Mouse (Mus musculus): ENCODE measurements around the gene Ptpn22. TPM values are rescaled to one million over a fixed set of nuclear protein-coding genes. Genes with fewer than 3 reads are reported as not detected.
"Not testable (repeated sequence)": the region's sequence is repeated elsewhere in the genome, so short reads cannot be mapped to it uniquely, and the experiment has no call there.

Ptpn22 gene
- polyA plus RNA-seq (2014; fragmentation: Nextera tagmentation; extraction: Ambion mirVana) = 0.76 and 0.96 TPM in 2 replicates

GRCm38 (mm10) chr3:103858881-103859801, at the start of gene Ptpn22:
Gene Ptpn22, plus strand, starts transcription at chr3:103859795.
- Histone ChIP-seq H3K9me3 (ENCODE audit: control insufficient read depth, low read length) (no peaks in the 10 kb centered on the region), H3K27me3 (replicated peaks; ENCODE audit: control insufficient read depth, insufficient read depth, low read length) (no peaks in the 10 kb centered on the region), H3K4me2 (ENCODE audit: low read depth, low read length) (no peak within 1 kb of the TSS), H3K4me3 (ENCODE audit: low read depth, low read length) (no peak within 1 kb of the TSS), H3K36me3 (ENCODE audit: control insufficient read depth, insufficient read depth, low read length) (no peaks in the 10 kb centered on the region), H3K4me1 (ENCODE audit: control insufficient read depth, insufficient read depth, low read length) (no peaks in the 10 kb centered on the region), H3K27ac (replicated peaks; ENCODE audit: low read depth, low read length) (no peak within 1 kb of the TSS), H3K9ac (ENCODE audit: low read depth, low read length) (no peak within 1 kb of the TSS)
- WGBS = 63% methylated on average over 12 of the region's 12 CpGs
- DNase-seq (ENCODE audit: low spot score) (no peak), ATAC-seq (ENCODE audit: low read depth) (no peak)

- Histone ChIP-seq H3K4me3 (ENCODE audit: low read depth, low read length) (peak overlapping the region; percentile 85), H3K9ac (ENCODE audit: low read depth, low read length) (peak overlapping the region; percentile 87), H3K27me3 (replicated peaks; ENCODE audit: control insufficient read depth, insufficient read depth, low read length) (no peaks in the 10 kb centered on the region), H3K27ac (replicated peaks; ENCODE audit: low read depth, low read length) (peak overlapping the region; percentile 93), H3K36me3 (ENCODE audit: control insufficient read depth, insufficient read depth, low read length) (peaks cover 31% of the 10 kb centered on the region), H3K4me1 (ENCODE audit: control insufficient read depth, insufficient read depth, low read length) (peaks cover 7% of the 10 kb centered on the region), H3K9me3 (ENCODE audit: control insufficient read depth, low read length) (no peaks in the 10 kb centered on the region), H3K4me2 (ENCODE audit: low read depth, low read length) (peak overlapping the region; percentile 76)
- DNase-seq (ENCODE audit: low spot score) = no peak
- peak; percentile 44; the same call in 1 of the 2 replicates for ATAC-seq (ENCODE audit: low read depth)
- WGBS = under 1% methylated on average over 14 of the region's 14 CpGs
Observed at GRCm38 (mm10) chr3:103809799-103810150, 49.8 kb upstream of the Ptpn22 start.

- H3K9me3 ChIP-seq (ENCODE audit: control insufficient read depth, low read length) = no peaks in the 10 kb centered on the region
- H3K4me1 ChIP-seq (ENCODE audit: control insufficient read depth, insufficient read depth, low read length) = peaks cover 7% of the 10 kb centered on the region
- WGBS = 93% methylated on average over 6 of the region's 6 CpGs
- H3K27ac ChIP-seq (replicated peaks; ENCODE audit: low read depth, low read length) = no peak overlapping the region
- H3K4me2 ChIP-seq (ENCODE audit: low read depth, low read length) = no peak overlapping the region
- DNase-seq (ENCODE audit: low spot score) = no peak
- H3K4me3 ChIP-seq (ENCODE audit: low read depth, low read length) = no peak overlapping the region
- H3K9ac ChIP-seq (ENCODE audit: low read depth, low read length) = no peak overlapping the region
- ATAC-seq (ENCODE audit: low read depth) = no peak
- H3K27me3 ChIP-seq (replicated peaks; ENCODE audit: control insufficient read depth, insufficient read depth, low read length) = no peaks in the 10 kb centered on the region
- peaks cover 35% of the 10 kb centered on the region for H3K36me3 ChIP-seq (ENCODE audit: control insufficient read depth, insufficient read depth, low read length)
Observed at GRCm38 (mm10) chr3:103810967-103811366, 48.6 kb upstream of the Ptpn22 start.

GRCm38 (mm10) chr3:103827548-103827947, 32.0 kb upstream of the Ptpn22 start:
- Histone ChIP-seq H3K27me3 (replicated peaks; ENCODE audit: control insufficient read depth, insufficient read depth, low read length) (no peaks in the 10 kb centered on the region), H3K36me3 (ENCODE audit: control insufficient read depth, insufficient read depth, low read length) (peaks cover 6% of the 10 kb centered on the region; the same call in 1 of the 2 replicates), H3K27ac (replicated peaks; ENCODE audit: low read depth, low read length) (no peak overlapping the region), H3K4me3 (ENCODE audit: low read depth, low read length) (no peak overlapping the region), H3K4me1 (ENCODE audit: control insufficient read depth, insufficient read depth, low read length) (no peaks in the 10 kb centered on the region), H3K9ac (ENCODE audit: low read depth, low read length) (no peak overlapping the region), H3K9me3 (ENCODE audit: control insufficient read depth, low read length) (no peaks in the 10 kb centered on the region), H3K4me2 (ENCODE audit: low read depth, low read length) (no peak overlapping the region)
- DNase-seq (ENCODE audit: low spot score) = no peak
- ATAC-seq (ENCODE audit: low read depth) = no peak

- Histone ChIP-seq H3K4me3 (ENCODE audit: low read depth, low read length) (no peak overlapping the region), H3K27ac (replicated peaks; ENCODE audit: low read depth, low read length) (no peak overlapping the region), H3K9ac (ENCODE audit: low read depth, low read length) (no peak overlapping the region), H3K4me2 (ENCODE audit: low read depth, low read length) (no peak overlapping the region), H3K9me3 (ENCODE audit: control insufficient read depth, low read length) (no peaks in the 10 kb centered on the region), H3K36me3 (ENCODE audit: control insufficient read depth, insufficient read depth, low read length) (no peaks in the 10 kb centered on the region), H3K27me3 (replicated peaks; ENCODE audit: control insufficient read depth, insufficient read depth, low read length) (no peaks in the 10 kb centered on the region), H3K4me1 (ENCODE audit: control insufficient read depth, insufficient read depth, low read length) (no peaks in the 10 kb centered on the region)
- 88% methylated on average over 3 of the region's 3 CpGs for WGBS
- DNase-seq (ENCODE audit: low spot score) (no peak), ATAC-seq (ENCODE audit: low read depth) (no peak)
Observed at GRCm38 (mm10) chr3:103829036-103829435, 30.6 kb upstream of the Ptpn22 start.

GRCm38 (mm10) chr3:103830681-103831080, 28.9 kb upstream of the Ptpn22 start:
- not testable (repeated sequence) for DNase-seq (ENCODE audit: low spot score); H3K27me3 ChIP-seq (replicated peaks; ENCODE audit: control insufficient read depth, insufficient read depth, low read length); H3K36me3 ChIP-seq (ENCODE audit: control insufficient read depth, insufficient read depth, low read length); H3K4me1 ChIP-seq (ENCODE audit: control insufficient read depth, insufficient read depth, low read length); H3K4me2 ChIP-seq (ENCODE audit: low read depth, low read length); H3K4me3 ChIP-seq (ENCODE audit: low read depth, low read length); ATAC-seq (ENCODE audit: low read depth); H3K27ac ChIP-seq (replicated peaks; ENCODE audit: low read depth, low read length); H3K9me3 ChIP-seq (ENCODE audit: control insufficient read depth, low read length); H3K9ac ChIP-seq (ENCODE audit: low read depth, low read length)
- WGBS = 32% methylated on average over 1 of the region's 1 CpGs

- H3K9me3 ChIP-seq (ENCODE audit: control insufficient read depth, low read length) = no peaks in the 10 kb centered on the region
- H3K4me1 ChIP-seq (ENCODE audit: control insufficient read depth, insufficient read depth, low read length) = no peaks in the 10 kb centered on the region
- no peak overlapping the region for H3K27ac ChIP-seq (replicated peaks; ENCODE audit: low read depth, low read length)
- WGBS = 69% methylated on average over 7 of the region's 7 CpGs
- H3K9ac ChIP-seq (ENCODE audit: low read depth, low read length) = no peak overlapping the region
- DNase-seq (ENCODE audit: low spot score) = no peak
- no peaks in the 10 kb centered on the region for H3K36me3 ChIP-seq (ENCODE audit: control insufficient read depth, insufficient read depth, low read length)
- H3K4me2 ChIP-seq (ENCODE audit: low read depth, low read length) = no peak overlapping the region
- H3K27me3 ChIP-seq (replicated peaks; ENCODE audit: control insufficient read depth, insufficient read depth, low read length) = no peaks in the 10 kb centered on the region
- no peak overlapping the region for H3K4me3 ChIP-seq (ENCODE audit: low read depth, low read length)
- no peak for ATAC-seq (ENCODE audit: low read depth)
Observed at GRCm38 (mm10) chr3:103831146-103831545, 28.4 kb upstream of the Ptpn22 start.

DNA sequence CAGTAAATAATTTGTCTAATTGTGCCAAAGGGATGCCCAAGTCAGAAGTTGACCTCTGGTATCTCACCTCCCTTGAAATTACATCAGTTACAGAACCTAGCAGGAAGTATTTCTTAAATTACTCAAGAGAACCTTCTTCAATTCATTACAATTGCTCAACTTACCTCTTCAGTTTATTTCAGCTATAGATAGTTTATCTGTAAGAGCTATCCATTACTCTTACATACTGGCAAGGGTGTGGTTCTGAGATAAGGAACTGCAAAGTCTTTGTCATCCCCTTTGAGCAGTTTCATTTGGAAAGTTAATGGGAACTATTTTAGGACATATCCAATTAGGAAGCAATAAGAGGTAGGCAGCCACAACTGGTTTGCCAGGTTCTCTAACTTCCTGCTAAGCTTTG, 27.2 kb upstream of the Ptpn22 start, which contains the start of gene Bcl2l15:
Bcl2l15 (plus strand) TSS at position 176 of the 400 bp plus-strand sequence.
- H3K4me1 ChIP-seq (ENCODE audit: control insufficient read depth, insufficient read depth, low read length) = no peaks in the 10 kb centered on the region
- DNase-seq (ENCODE audit: low spot score) = no peak
- H3K4me2 ChIP-seq (ENCODE audit: low read depth, low read length) = no peak within 1 kb of the TSS
- no peaks in the 10 kb centered on the region for H3K9me3 ChIP-seq (ENCODE audit: control insufficient read depth, low read length)
- H3K9ac ChIP-seq (ENCODE audit: low read depth, low read length) = no peak within 1 kb of the TSS
- no peak for ATAC-seq (ENCODE audit: low read depth)
- no peaks in the 10 kb centered on the region for H3K36me3 ChIP-seq (ENCODE audit: control insufficient read depth, insufficient read depth, low read length)
- no peak within 1 kb of the TSS for H3K27ac ChIP-seq (replicated peaks; ENCODE audit: low read depth, low read length)
- H3K27me3 ChIP-seq (replicated peaks; ENCODE audit: control insufficient read depth, insufficient read depth, low read length) = no peaks in the 10 kb centered on the region
- no peak within 1 kb of the TSS for H3K4me3 ChIP-seq (ENCODE audit: low read depth, low read length)

- H3K4me2 ChIP-seq (ENCODE audit: low read depth, low read length) = no peak overlapping the region
- WGBS = 84% methylated on average over 2 of the region's 2 CpGs
Observed at GRCm38 (mm10) chr3:103834001-103834400, 25.6 kb upstream of the Ptpn22 start.

More at GRCm38 (mm10) chr3:103834001-103834400, 25.6 kb upstream of the Ptpn22 start:
- Histone ChIP-seq H3K36me3 (ENCODE audit: control insufficient read depth, insufficient read depth, low read length) (no peaks in the 10 kb centered on the region), H3K9me3 (ENCODE audit: control insufficient read depth, low read length) (no peaks in the 10 kb centered on the region), H3K27me3 (replicated peaks; ENCODE audit: control insufficient read depth, insufficient read depth, low read length) (no peaks in the 10 kb centered on the region), H3K27ac (replicated peaks; ENCODE audit: low read depth, low read length) (no peak overlapping the region), H3K9ac (ENCODE audit: low read depth, low read length) (no peak overlapping the region), H3K4me1 (ENCODE audit: control insufficient read depth, insufficient read depth, low read length) (no peaks in the 10 kb centered on the region), H3K4me3 (ENCODE audit: low read depth, low read length) (no peak overlapping the region)
- DNase-seq (ENCODE audit: low spot score) (no peak), ATAC-seq (ENCODE audit: low read depth) (no peak)

Measured in embryonic facial prominence, embryonic 14.5 days (tissue).